Mouse (Mus musculus) monocyte, adult 5-6 weeks (primary cell): ENCODE results near the gene Usp30. TPM values are rescaled to one million over a fixed set of nuclear protein-coding genes. Genes with fewer than 3 reads are reported as not detected.

Experiments used
- total RNA-seq: library from RNA; stranded (forward); fragments of 200-1000, 200-491, 200-594 nt; gene quantifications from 3 replicates; pipeline ENCODE4 v1.2.3, GENCODE M21; 2017

Gene Usp30
- total RNA-seq, 1 experiment from 2014 or later, result 11.0 TPM

Other genes with a start within 250 kb of the Usp30 start
- 212 to 415 TPM (median 221 TPM) in 3 replicates for gene Selplg, start 232.8 kb upstream of the Usp30 start, total RNA-seq
- gene Coro1c, start 156.7 kb upstream of the Usp30 start, total RNA-seq, result 129 to 177 TPM (median 136 TPM) in 3 replicates
- 11.1 to 23.4 TPM (median 17.9 TPM) in 3 replicates for gene Ssh1, start 71.6 kb upstream of the Usp30 start, total RNA-seq
- gene Dao, start 61.8 kb upstream of the Usp30 start, total RNA-seq, result not detected in 3 replicates
- not detected in 3 replicates for gene Svop, start 26.1 kb downstream of the Usp30 start, total RNA-seq
- 1.6 to 12.8 TPM (median 8.9 TPM) in 3 replicates for gene Alkbh2, start 62.8 kb downstream of the Usp30 start, total RNA-seq
- 1.9 to 4.0 TPM (median 2.7 TPM) in 3 replicates for gene Ung, start 64.9 kb downstream of the Usp30 start, total RNA-seq
- gene Acacb, start 81.1 kb downstream of the Usp30 start, total RNA-seq, result 0.10 to 0.21 TPM (median 0.19 TPM) in 3 replicates
- gene Foxn4, start 208.3 kb downstream of the Usp30 start, total RNA-seq, result not detected in 3 replicates
- gene Myo1h, start 223.7 kb downstream of the Usp30 start, total RNA-seq, result 2.3 to 8.7 TPM (median 4.6 TPM) in 3 replicates